Mouse (Mus musculus): ENCODE measurements around the gene Fbxo28. TPM values are rescaled to one million over a fixed set of nuclear protein-coding genes. Genes with fewer than 3 reads are reported as not detected.

Gene Fbxo28
- polyA plus RNA-seq, 1 experiment from 2014 or later: 21.3 TPM

Other genes with a start within 250 kb of the Fbxo28 start
- gene Srp9, start 216.9 kb downstream of the Fbxo28 start, polyA plus RNA-seq (2016; fragmentation: Nextera tagmentation; extraction: Ambion mirVana): 159 and 166 TPM in 2 replicates
- gene Vmn1r1, start 177.1 kb downstream of the Fbxo28 start, polyA plus RNA-seq (2016; fragmentation: Nextera tagmentation; extraction: Ambion mirVana): not detected in 2 replicates
- 67.3 TPM in 2 replicates for gene Degs1, start 58.8 kb downstream of the Fbxo28 start, polyA plus RNA-seq (2016; fragmentation: Nextera tagmentation; extraction: Ambion mirVana)
- 34.1 and 35.6 TPM in 2 replicates for gene Trp53bp2, start 67.5 kb upstream of the Fbxo28 start, polyA plus RNA-seq (2016; fragmentation: Nextera tagmentation; extraction: Ambion mirVana)
- gene Capn2, start 176.0 kb upstream of the Fbxo28 start, polyA plus RNA-seq (2016; fragmentation: Nextera tagmentation; extraction: Ambion mirVana): 75.1 and 84.8 TPM in 2 replicates
- gene Capn8, start 223.4 kb upstream of the Fbxo28 start, polyA plus RNA-seq (2016; fragmentation: Nextera tagmentation; extraction: Ambion mirVana): not detected in 2 replicates

All from embryonic facial prominence, embryonic 10.5 days (tissue).